Mouse (Mus musculus) kidney, adult 9 months (tissue): ENCODE measurements at regions not wholly inside any gene's neighbourhood (a gene's known extent, or its start where the extent isn't known, plus 50 kb on each side); places are given as distances from the start of the nearest gene placed in this dataset.

ENCODE experiments used
- DNase-seq: peaks from one replicate; pipeline ENCODE4 v3.0.0; 2022

DNA sequence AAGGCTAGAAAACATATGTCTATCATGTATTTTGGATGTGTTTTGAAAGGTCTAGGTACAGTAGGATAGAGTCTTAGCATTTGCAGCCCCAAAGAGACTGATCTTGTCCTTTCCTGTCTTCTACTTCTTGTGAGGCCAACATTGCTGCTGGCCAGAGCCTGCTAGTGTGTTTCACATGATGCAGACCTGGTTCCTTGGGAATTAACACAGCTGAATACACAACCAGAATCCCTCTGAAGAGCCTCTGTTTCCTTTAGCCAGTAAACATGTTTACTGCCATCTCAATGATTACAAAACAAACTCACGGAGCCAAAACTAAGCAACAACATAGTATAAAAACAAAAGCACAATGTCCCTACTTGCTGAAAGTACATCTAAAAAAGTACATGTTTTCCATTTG is 598.9 kb downstream of the 9430069I07Rik start:
- no peak for DNase-seq
